Mouse (Mus musculus): ENCODE data around the gene S100a14.
A peak's percentile ranks its signal among the peaks of the same experiment; 100 is the strongest.

The S100a14 gene

DNA sequence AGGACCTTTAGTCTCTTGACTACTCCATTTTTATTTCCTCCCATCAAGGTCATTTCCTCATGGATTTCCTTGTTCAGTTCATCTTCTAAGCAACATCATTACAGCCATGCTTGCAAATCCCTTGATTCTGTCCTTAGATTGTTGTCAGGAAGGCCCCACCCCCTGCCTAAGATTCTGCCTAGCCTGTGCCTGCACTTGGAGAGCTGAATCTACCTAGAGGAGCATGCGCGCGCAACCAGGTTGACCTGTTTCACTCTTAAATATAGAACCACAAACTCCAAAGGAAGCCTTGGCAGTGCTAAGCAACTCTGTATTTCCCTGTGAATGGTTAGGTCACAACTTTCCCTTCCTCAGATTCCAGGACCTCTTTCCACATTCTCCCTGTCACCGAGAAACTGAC lies 8.9 kb upstream of the S100a14 start:
- DNase-seq (ENCODE audit: low spot score) = no peak

DNA sequence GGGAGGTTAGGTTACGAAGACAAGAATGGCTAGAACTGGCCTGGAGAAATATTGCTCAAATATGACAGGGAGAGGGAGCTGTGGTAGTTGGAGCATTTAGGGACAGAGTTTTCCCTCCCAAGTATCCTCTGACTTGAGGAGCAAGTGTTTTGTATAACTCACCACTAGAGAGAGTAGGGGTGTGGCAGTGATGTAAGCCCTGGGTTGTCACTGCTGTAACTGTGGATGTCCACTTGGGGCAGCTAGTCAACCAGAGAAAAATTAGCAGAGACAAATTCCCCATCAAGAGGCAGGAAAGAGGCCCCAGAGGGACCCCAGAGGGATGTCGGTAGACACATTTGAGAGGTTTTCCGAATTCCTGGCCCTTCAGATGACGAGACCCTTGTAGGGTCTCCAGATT lies 1.2 kb upstream of the S100a14 start:
- DNase-seq (ENCODE audit: low spot score) = peak; percentile 67

DNA sequence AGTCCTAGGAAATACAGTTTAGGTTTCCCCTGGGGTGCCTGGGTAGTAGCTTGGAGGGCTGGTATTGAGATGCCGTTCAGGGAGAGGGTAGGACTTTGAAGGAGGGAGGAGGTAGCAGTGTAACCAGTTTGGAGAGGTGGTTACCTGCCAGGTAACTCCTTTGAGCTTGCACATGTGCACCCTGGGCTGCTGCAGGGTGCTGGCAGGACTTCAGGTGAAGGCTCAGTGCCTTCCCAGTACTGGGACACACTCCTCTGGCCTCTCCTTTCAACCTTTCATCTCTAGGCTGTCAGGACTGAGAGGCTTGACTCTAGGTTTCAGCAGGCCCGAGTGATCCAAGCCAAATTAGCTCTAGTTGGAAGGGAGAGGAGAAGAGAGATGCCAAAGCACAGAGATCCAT lies 580 bp upstream of the S100a14 start:
- no peak for DNase-seq (ENCODE audit: low spot score)

DNA sequence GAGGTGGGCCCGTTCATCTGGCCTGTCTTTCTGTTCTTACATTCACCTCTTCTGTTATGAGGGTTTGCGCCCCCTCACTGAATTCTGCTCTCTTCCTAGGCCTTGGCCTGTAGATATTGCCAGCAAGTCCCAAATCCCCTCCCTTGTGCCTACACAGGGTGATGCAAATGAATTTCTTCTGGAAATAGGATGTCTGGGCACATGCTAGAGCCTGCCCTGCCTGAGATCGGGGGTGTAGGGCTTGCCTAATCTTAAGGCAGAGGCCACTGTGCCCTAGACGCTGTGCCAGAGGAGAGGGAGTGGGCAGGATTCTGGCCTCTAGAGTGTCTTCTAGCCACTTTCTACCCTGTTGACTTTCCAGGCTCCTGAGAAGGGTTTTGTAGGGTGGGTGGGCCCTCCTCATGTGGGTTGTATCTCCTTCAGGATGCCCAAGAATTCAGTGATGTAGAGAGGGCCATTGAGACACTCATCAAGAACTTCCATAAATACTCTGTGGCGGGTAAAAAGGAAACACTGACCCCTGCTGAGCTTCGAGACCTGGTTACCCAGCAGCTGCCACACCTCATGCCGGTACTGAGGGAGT lies 726 bp downstream of the S100a14 start:
- no peak for DNase-seq (ENCODE audit: low spot score)

DNA sequence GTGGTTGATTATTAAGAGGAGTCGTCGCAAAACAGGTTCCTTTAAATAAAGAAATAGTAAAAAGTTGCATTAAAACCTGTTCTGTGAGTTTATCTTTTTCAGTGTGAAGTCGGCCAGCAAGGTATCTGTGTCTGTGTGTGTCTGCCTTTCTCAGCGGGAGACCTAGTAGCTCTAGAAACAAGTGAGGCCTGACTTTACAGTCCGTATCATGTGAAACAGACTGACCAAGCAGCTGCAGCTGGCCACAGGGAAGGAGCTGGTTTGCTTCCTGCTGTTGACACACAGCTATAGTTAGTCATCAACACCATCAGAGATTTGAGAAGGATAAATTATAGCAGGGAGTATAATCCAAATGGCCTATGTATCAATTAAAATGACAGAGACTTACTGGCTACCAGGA lies 5.1 kb downstream of the S100a14 start:
- no peak for DNase-seq (ENCODE audit: low spot score)

DNA sequence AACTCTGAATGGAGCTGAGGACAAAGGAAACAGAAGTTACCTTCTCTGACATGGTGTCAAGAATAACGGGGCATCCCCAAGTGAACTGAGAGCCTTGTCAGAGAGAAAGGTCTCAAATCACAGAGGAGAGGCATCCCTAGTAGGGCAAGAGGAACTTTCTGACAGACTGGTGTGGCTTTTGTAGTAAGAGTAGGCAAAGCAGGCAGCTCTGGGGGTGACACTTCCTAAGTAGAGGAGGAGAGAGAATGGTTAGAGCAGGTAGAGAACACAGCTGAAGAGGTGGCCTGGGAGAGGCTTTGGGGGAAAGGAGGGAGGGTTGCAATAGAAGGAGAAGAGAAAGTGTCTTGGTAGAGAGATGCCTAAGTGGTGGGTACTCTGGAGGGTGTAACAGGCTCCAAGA lies 8.8 kb downstream of the S100a14 start:
- no peak for DNase-seq (ENCODE audit: low spot score)

DNA sequence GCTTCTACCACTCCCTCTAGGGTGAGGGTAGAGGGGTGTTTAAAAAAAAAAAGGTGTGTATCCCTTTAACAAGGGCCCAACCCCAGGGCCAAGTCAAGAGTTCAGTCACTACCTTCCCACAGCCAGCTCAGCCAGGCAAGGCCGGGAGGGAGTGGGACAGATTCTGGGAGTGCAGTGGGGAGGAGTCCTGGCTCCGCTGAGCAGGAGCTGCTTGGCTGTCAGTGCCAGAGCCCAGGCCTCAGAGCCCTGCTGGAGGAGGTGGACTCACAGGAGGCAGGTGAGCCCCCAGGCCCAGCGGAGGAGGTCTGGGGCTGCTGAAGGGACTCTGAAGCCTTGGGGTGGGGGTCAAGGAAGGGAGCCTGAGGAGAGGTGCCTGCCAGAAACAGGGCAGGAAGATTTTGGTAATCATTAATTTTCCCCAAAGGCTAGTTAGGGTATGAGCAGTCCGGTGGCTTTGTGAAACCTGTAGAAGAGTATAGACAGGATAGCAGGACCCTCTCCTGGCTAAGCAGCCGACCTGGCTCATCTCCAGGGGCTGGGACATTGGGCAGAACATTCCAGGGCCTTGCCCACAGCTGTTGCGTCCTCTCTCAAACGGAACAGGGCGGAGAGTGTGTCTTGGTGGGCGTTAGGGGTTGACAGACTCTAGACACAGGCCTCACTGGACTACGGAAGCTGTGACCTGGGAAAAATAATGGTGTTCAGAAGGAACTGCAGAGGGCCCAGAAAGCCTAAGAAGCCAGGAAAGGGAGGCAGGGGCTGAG lies 10.7 kb downstream of the S100a14 start, which contains the start of gene S100a16:
TSS of gene S100a16 (plus strand) at position 114 of the 764 bp plus-strand sequence.
- DNase-seq (ENCODE audit: low spot score) = peak; percentile 36

DNA sequence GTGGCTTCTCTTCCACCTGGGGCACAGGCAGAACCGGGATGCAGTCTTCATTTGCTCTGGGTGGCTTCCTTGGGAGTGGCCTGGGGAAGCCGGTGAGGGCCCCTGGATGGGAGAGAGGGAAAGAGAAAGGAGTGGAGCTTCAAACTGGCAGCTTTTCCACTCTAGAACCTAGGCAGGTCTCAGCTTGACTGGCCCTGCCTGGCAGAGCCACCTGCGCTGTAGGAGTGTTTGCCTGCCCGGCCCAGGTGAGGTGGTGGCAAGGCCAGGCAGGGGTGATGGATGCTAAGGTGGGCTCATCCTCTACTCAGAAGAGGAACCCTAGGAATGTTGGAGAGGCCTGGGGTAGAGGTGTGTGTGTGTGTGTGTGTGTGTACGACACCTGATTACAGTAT lies 11.2 kb downstream of the S100a14 start:
- DNase-seq (ENCODE audit: low spot score) = no peak

DNA sequence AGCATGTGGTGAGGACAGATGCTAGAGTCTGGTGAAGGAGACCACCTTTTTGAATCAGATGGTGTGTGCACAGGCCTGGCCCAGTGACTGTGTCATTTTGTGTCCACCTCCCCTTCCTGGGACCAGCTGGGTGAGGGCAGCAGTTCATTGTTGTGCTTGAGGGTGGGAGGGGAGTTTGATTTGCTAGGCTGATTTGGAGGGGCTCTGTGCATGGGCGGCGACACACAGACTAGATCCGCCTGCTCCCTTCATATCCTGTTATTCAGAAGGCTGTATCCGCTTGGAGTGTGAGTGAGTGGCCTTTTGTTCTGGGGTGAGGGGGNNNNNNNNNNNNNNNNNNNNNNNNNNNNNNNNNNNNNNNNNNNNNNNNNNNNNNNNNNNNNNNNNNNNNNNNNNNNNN lies 14.2 kb downstream of the S100a14 start:
- peak; percentile 55 for DNase-seq (ENCODE audit: low spot score)

DNA sequence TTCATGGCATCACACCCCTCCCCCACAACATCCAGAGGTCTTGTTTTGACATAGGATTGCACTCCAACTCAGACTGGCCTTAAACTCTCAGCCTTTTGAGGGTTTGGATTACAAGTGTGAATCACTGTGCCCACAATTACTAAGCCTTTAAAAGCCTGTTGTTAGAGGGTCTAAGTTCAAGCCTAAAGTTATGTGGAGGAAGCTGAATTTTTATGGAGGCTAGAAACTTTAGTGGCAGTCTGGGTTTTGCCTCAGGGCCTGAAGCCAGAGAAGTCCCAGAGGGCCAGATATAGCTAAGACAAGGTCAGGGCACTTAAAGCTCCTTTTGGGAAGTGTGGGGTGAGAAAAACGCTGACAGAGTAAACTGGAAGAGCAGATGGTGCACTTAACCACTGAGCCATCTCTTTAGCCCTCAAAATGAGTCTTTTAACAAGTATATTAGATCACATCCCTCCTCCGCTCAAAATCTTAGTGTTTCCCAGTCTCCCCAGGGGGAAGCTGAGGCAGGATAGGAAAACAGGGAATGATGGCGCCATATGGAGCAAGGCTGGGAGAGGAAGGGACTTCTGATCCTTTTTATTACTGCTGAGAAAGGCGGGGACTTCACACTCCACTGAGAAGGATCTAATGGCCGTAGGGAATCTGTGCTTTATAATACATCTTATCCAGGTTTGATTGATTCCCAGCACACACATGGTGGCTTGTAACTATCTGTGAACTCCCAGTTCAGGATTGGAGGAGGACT lies 23.2 kb downstream of the S100a14 start:
- DNase-seq (ENCODE audit: low spot score) = no peak

DNA sequence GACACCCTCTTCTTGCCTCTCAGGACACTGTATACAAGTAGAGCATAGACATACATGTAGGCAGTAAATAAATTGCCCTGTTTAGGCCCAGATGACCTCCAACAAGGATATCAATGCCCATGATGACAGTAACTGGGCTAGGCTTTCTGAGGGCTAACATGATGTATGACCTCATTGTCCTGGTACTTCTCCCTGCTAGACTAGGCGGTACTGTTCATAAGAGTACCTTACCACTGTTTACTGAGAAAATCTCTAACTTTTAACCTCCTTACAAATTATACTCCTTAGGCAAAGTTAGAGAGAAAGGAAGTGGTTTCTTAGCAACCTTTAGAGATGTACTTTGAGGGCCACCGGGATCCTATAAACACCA lies 23.8 kb downstream of the S100a14 start:
- no peak for DNase-seq (ENCODE audit: low spot score)

DNA sequence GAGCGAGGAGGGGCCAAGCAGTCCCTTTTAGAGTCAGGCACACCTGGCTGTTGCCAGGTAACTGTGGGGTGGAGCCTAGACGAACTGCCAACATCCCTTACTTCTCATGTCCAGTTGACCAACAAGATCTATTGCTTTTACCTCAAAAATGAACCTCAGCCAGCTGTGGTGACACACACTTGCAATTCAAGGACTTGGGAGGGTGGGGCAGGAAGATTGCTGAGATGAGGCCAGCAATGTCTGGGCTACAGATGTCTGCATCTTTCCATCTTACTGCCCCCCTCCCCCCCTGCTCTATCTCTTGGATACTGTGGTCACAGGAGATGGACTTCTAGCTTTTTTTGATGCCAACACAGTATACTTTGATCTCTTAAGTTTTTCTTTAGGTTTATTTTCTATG lies 25.6 kb downstream of the S100a14 start:
- DNase-seq (ENCODE audit: low spot score) = no peak

DNA sequence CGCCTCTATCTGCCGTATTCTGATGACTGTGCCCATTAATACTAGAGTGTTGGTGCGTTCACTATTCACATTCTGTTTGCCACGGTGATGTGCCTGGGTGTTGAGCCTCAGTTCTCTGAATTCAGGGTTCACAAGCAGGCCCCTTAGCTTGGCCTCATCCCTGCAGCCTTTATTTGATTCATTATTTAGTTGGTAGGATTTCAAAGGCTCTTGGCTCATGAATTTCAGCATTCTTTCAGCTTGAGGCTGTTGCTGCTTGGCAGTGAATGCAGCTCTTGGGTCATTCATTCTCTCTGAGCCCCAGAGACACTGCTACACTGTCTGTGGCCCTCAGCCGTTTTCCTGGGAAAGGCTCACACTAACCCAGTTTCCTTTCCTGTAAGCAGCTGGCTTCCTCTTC lies 29.3 kb downstream of the S100a14 start:
- peak; percentile 50 for DNase-seq (ENCODE audit: low spot score)

DNA sequence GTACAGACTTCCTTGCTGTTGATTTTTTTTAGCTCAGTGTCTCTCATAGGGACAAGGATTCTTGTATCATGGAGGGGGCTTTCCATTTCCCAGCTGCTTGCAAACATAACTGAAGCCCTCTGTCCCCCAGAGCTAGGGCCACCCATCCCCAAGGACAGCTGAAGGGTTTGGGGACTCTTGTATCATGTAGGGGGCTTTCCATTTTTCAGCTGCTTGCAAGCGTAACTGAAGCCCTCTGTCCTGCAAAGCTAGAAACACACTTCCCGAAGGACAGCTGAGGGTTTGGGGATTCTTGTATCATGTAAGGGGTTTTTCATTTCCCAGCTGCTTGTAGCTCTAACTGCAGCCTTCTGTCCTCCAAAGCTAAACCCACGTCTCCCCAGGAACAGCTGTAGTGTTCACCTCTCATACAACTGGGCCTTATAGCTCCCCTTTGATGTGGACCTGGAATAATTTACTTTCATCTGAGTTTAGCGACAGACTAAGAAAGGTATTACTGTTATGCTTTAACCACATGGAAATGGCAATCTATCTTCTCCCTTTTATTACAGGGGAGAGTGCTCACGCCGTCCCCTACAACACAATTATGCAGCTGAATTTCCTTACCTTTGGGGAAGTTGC lies 33.5 kb downstream of the S100a14 start, which contains the start of gene S100a3:
TSS of gene S100a3 (plus strand) at position 571 of the 621 bp plus-strand sequence.
- no peak for DNase-seq (ENCODE audit: low spot score)

DNA sequence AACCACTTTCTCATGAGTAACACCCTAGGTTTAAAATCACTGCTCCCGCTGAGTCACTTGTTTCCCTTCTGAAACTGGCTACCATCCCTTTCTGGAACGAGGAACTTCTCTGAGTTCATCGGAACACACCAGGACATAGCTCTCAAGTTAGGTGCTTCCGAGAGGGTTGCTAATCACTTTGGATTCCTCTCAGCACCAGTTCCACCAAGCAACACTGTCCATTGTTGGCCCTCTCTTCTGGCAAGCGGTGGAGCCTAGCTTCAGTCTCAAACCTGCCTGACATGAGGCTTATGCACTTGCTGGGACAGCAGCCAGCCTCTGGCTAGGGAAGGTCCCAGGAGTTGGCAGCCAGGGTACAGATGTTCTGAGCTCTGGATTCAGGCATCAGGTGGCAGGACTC lies 48.0 kb downstream of the S100a14 start:
- DNase-seq (ENCODE audit: low spot score) = no peak

DNA sequence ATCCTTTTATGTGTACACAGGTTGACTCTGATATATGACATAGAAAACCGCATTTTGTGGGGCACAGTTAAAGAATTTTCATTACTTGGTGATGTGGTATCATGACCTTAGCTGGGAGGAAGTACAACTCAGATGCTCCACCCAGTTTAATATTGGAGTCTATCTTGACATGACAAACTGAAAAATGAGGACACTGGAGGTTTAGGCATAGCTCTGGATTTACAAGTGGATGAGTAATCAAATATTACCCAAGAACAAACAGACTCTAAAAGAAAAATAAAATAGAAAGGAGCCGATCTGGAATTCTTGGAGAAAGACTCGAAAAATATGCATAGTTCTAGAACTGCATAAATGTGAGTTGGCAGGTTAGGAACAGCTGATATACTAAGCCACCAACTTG lies 48.7 kb downstream of the S100a14 start:
- DNase-seq (ENCODE audit: low spot score) = no peak

DNA sequence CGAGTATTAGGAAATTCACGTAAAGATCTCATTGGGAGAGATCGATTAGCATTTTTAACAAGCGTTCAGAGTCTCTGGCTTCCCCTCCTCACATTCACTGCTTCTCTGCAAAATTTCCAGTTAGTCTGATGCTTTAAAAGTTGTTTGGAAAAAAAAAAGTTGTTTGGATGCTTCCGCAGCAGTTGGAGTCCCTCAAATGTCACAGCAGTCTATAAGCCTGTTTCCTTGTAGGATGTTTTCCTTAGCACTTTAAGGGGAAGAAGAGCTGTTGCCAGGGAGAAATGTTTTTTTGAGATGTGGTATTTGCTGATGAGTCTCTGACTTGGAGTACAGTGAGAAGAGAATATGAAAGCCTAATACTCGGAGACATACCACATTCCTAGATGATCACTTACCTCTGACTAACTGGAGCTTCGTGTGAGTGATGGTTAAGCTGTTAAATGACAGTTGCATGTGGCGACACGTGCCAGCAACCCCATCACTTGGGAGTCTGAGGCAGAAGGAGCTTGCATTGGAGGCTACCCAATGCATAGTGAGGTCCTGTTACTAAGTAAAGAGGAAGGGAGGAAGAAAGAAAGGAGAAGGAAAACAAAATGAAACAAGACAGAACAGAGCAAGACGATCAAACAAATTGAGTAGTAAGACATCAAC lies 49.8 kb downstream of the S100a14 start:
- DNase-seq (ENCODE audit: low spot score) = no peak

All from layer of hippocampus, adult 11-12 months (tissue).